Mouse (Mus musculus) embryo, embryonic 10 days (tissue): ENCODE measurements at regions not wholly inside any gene's neighbourhood (a gene's known extent, or its start where the extent isn't known, plus 50 kb on each side); places are given as distances from the start of the nearest gene placed in this dataset.
A peak's percentile ranks its signal among the peaks of the same experiment; 100 is the strongest.

Experiments
- DNase-seq: peaks from one replicate; pipeline ENCODE4 v3.0.0-alpha.2; 2015; ENCODE audit warnings: low spot score

- no peak for DNase-seq
Measured at GRCm38 (mm10) chr19:23044510-23045464, 96.2 kb upstream of the Klf9 start.

GRCm38 (mm10) chr19:23051456-23051855 is 89.6 kb upstream of the Klf9 start:
- DNase-seq, result no peak

GRCm38 (mm10) chr19:23054440-23054839 is 86.6 kb upstream of the Klf9 start:
- DNase-seq, result no peak

GRCm38 (mm10) chr19:23055916-23056805 is 84.9 kb upstream of the Klf9 start:
- DNase-seq, result no peak

DNA sequence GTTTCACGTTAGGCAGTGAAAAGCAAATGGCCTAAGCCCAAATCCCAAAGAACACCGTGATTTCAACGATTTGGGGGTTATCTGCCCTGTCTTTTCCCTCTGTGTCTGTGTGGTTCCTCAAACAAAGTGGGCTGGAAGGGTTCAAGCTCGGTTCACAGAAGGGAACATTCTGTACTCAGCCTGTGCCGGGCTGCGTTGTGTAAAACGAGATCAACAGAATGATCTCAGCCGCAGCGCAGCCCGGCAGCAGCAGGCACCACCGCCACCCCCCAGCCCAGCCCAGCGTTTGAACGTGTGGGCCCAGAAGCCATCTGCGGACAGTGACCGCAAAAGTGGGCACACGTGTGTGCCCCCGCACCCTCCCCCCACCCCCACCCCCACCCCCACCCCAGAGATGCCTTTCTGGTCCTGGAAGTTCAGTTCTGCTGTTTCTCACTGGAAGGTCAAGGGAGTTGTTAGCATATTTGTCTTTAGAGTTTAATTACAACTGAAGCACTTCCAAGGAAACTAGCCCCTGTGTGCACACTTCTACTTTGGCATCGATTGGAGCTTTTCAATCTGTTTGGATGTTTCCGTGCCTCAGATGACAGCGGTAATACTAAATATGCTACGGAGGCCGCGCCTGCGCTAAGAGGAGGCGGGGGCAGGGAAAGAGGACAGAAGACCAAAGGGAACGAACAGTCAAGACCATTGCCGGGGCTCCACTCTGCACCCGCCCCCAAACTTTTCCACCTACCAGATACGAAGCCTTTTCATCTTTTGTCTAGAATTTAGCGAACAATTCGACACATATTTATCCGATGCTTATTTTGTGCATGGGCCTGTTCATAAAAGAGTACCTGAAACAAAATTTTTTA is 83.9 kb upstream of the Klf9 start:
- peak; percentile 76 for DNase-seq

- peak; percentile 39 for DNase-seq
Measured at GRCm38 (mm10) chr19:23057739-23058501, 83.1 kb upstream of the Klf9 start.

DNA sequence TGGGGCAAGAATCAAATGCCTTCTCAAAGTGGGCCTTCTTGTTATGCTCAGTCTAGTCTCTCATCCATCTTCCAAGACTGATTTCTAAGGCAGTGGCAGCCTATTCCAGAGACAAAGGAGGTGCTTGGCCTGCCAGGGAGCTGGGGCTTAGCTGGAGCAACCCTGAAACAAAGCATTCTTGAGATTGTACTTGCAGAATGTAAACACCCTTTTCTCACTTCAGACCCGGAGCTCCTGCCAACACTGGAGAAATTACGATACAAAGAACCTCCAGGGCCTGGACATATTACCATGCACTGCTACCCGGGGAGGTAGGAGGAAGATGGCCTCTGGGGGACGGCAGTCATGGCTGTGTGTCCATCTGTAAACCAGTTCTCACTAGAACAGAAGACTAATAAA is 82.5 kb upstream of the Klf9 start:
- peak; percentile 11 for DNase-seq

GRCm38 (mm10) chr19:23061081-23061640 is 79.9 kb upstream of the Klf9 start:
- no peak for DNase-seq

DNA sequence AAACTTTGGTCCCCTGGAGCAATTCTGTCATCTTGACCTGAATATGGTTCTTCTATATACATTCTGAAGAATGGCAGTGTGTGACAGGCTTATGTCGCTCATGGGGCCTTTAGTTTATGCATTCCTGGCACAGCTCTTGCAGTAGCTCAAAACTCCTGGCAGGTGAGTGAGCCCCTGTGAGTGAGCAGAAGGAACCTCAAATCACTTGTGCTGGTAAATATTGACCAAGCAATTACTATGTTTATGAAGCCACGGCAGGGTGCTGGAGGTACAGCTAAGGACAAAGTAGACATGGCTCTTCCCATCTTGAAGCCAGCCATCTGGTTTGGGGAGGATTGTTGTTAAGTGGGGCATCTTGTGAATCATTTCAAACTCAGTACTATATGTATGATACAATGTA is 79.1 kb upstream of the Klf9 start:
- DNase-seq, result no peak

DNA sequence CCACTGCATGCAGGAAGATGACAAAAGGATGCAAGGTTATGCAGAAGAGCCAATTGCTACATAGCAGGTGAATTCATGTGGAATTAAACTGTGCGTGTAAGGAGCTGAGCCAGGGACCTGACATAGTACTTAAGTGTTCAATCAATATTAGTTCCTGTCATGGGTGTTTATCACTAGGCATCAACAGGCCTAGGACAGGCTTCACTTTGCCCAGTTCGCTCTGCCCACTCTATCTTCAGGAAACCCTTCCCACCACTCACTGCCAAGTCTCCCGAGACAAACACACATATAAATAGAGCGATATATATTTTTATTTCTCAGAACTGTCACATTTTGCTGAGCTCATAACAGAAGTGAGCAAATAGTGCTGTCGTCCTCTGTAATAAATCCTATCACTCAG is 78.2 kb upstream of the Klf9 start:
- no peak for DNase-seq

DNA sequence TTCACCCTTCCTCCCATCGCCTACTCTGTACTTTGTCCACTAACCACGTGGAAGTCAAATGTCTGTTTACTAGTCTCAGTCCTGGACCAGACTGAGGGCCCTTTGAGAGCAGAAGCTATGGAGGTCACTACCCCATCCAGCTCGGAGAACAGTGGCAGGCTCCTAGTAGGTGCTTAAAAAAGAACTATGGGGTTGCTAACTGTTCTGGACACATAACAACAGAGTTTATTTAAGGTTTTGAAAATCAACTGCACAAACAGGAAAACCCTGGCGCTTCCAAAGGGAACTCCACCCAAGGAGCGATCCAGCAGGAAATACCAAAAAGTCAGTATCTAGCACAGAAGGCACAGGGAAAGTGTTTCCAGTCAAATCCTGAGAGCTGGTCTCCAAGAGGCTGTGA is 75.5 kb upstream of the Klf9 start:
- no peak for DNase-seq

DNA sequence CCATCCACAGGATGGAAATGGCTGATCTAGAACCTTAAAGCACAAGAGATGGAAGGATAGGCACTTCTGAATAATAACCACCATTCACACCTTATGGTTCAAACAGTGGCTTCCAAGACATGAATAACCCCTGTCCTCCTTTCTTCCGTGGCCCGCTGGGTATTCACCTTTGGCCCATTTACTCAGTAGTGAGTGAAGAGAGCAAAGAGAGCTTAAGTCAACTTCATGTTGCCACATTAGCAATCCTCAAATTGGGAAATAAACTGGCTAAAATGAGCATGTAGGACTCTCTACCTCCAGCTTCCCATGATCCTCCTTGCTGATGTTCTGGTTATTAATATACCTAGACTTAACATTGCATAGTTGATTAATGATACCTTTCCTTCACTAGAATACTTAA is 74.3 kb upstream of the Klf9 start:
- no peak for DNase-seq

DNA sequence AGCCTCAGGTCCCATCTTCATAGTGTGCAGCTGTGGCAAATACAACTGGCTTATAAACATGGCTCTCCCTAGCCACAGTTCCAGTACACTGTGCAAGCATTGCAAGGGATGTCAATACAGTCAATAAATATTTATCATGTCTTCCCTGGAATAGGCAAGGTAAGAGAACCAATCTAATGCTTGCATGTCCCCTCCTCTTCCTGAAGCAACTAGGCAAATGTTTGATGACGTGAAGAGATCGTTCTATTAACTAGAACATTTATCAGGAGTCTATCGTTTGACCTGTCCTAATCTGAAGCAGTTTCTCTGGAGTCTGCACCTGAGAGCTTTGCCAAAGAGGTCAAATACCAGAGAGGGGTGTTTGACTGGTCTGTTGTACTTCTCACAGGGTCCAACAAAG is 72.4 kb upstream of the Klf9 start:
- DNase-seq, result no peak

- DNase-seq, result no peak
Measured at GRCm38 (mm10) chr19:23069656-23070055, 71.4 kb upstream of the Klf9 start.

- no peak for DNase-seq
Measured at GRCm38 (mm10) chr19:23071000-23071399, 70.0 kb upstream of the Klf9 start.

DNA sequence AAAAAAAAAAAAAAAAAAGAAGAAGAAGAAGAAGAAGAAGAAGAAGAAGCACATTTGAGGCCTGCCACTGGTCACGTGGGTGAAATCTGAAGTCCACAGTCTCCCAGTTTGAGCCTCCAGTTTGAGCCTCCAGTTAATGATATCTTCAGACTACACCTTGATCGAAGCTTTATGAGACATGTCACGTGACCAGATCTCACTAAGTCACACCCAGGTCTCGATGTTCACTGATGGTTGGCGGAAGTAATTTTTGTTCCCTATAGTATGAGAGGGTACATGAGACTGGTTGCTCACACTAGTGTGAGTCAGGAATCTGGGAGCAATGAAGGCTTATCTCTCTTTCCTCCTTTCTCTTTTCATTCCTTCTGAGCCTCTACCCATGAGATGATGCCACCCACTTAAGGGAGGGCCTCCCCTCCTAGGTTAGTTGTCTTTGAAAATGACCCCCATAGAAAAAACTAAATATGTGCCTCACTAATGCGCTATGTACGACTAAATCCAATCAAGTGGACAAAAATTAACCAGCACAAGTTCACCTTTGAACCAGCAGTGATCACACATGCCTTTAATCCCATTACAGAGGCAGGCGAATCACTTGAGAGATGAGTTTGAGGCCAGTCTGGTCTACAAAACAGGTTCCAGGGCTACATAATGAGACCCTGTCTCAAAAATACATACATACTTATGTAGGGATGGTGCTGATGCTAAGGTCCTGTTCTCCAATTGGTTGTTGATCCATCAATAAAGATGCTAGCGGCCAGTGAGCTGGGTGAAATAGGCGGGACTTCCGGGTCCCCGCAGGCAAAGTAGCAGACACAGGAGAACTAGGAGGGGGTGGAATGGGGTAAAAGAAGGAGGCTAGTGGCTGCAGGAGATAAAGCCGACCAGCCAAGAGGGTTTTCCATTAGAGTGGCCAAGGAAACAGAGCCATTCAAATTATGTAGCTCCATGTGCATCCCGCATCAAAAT is 66.1 kb upstream of the Klf9 start:
- no peak for DNase-seq

DNA sequence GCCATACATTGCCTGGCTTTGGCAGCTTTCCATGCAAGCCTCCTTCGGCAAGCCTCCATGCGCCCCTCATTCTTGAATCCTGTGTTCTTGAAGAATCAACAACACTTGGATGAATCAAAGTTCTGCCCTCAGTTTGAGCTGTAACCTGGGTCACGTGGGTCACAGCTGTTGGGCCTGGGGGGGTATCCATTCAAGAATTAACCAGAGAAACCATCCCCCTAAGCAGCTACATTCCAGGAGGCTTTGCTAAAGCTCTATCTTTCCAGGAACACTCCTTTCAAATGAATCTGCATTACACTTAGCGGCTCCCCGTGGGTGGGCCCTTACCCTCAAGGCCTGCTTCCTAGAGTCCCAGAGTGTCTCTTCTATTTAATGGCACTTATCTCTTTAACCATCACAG is 65.2 kb upstream of the Klf9 start:
- no peak for DNase-seq

GRCm38 (mm10) chr19:23085173-23085660 is 55.8 kb upstream of the Klf9 start:
- DNase-seq, result no peak

DNA sequence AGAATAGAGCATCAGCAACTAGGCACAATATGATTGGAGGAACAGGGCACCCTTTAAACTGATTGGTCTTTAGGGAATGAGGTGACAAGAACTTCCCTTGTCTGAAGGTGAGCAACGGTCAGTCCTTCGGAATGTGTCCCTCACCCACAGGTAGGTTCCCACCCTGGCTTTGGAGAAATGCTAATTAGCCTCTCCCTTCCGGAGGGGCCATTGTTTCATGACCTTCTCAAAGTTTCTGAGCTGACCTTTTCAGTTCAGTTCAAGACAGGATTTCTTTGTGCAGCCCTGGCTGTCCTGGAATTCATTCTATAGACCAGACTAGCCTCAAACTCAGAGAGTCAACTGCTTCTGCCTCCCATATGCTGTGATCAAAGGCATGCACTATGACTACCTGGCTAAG is 53.5 kb upstream of the Klf9 start:
- DNase-seq, result no peak

DNA sequence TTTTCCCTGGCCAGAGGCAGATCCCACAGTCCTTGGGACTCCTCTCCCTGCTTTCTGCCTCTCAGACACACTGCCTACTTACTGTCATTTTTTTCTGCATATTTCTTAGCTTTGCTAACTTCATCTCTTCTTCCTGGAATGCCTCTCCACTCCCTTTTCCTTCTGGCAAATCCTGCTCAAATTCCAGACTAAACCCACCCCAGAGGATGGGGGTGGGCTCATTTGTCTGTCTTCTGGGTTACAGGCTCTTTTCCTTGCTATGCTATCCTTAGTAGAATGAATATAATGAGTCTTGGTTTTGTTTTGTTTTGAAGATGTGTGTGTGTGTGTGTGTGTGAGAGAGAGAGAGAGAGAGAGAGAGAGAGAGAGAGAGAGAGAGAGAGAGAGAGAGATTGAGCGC is 51.9 kb upstream of the Klf9 start:
- DNase-seq, result no peak
